Mouse (Mus musculus) MEL (cell line): ENCODE data around the gene Dcn. TPM values are rescaled to one million over a fixed set of nuclear protein-coding genes. Genes with fewer than 3 reads are reported as not detected.

Source experiments
- DNase-seq: peaks from one replicate; pipeline ENCODE4 v3.0.0; 2011; ENCODE audit warnings: low read depth, low spot score
- H3K27ac ChIP-seq: 2 replicates; pipeline ENCODE4 v1.5.1; 2012; ENCODE audit warnings: low read depth, mild to moderate bottlenecking, control low read depth, low read length, moderate library complexity; ENCODE audit not compliant: control insufficient read depth
- H3K27me3 ChIP-seq, 2 experiments: fragments of 150-350 bp in 1 of 2; sonication (generic) in 1 of 2; 2 replicates each; pipeline ENCODE4 v1.6.1; 2012; ENCODE audit warnings: low read length in 2 of 2, mild to moderate bottlenecking in 2 of 2, improper control_type of control experiment in 1 of 2, moderate library complexity in 1 of 2; ENCODE audit not compliant: insufficient read depth in 2 of 2, control insufficient read depth in 1 of 2
- H3K36me3 ChIP-seq, 2 experiments: 2 replicates each; pipeline ENCODE4 v1.6.1; 2012 to 2014; ENCODE audit warnings: low read length in 2 of 2, improper control_type of control experiment in 1 of 2, inconsistent platforms in 1 of 2, mild to moderate bottlenecking in 1 of 2; ENCODE audit not compliant: insufficient read depth in 2 of 2, control insufficient read depth in 1 of 2
- H3K4me1 ChIP-seq, 2 experiments: fragments of 150-350 bp in 1 of 2; sonication (generic) in 1 of 2; 2 replicates each; pipeline ENCODE4 v1.6.1; 2012; ENCODE audit warnings: low read length in 2 of 2, improper control_type of control experiment in 1 of 2, mild to moderate bottlenecking in 1 of 2; ENCODE audit not compliant: insufficient read depth in 2 of 2, control insufficient read depth in 1 of 2
- H3K4me3 ChIP-seq, 2 experiments: fragments of 150-350 bp in 1 of 2; sonication (generic) in 1 of 2; 2 replicates each; pipeline ENCODE4 v1.5.1; 2012; ENCODE audit warnings: low read depth in 2 of 2, low read length in 2 of 2, mild to moderate bottlenecking in 2 of 2, moderate library complexity in 2 of 2, control low read depth in 1 of 2, improper control_type of control experiment in 1 of 2; ENCODE audit not compliant: control insufficient read depth in 1 of 2, insufficient read depth in 1 of 2
- H3K79me2 ChIP-seq: 2 replicates; pipeline ENCODE4 v1.6.1; 2012; ENCODE audit warnings: mild to moderate bottlenecking, low read length, moderate library complexity; ENCODE audit not compliant: control insufficient read depth, poor library complexity, insufficient read depth
- H3K9ac ChIP-seq: 2 replicates; pipeline ENCODE4 v1.6.1; 2012; ENCODE audit warnings: low read depth, mild to moderate bottlenecking, control low read depth, low read length, moderate library complexity; ENCODE audit not compliant: control insufficient read depth, poor library complexity, severe bottlenecking
- H3K9me3 ChIP-seq: fragments of 150-350 bp; sonication (generic); replicated peaks from 2 replicates; pipeline ENCODE4 v1.6.1; 2012; ENCODE audit warnings: mild to moderate bottlenecking, low read length, improper control_type of control experiment, moderate library complexity; ENCODE audit not compliant: insufficient read depth
- CHD1 ChIP-seq: IDR thresholded peaks from 2 replicates; pipeline ENCODE4 v1.6.1; 2012; ENCODE audit warnings: low read depth, mild to moderate bottlenecking, inconsistent platforms, low read length, improper control_type of control experiment
- E2F4 ChIP-seq: IDR thresholded peaks from 2 replicates; pipeline ENCODE4 v1.6.1; 2011; ENCODE audit warnings: low read depth, low read length, improper control_type of control experiment, borderline replicate concordance
- EP300 ChIP-seq, 2 experiments: IDR thresholded peaks; 2 replicates each; pipeline ENCODE4 v1.6.1; 2011; ENCODE audit warnings: improper control_type of control experiment in 2 of 2, low read length in 2 of 2, low read depth in 1 of 2, mild to moderate bottlenecking in 1 of 2
- ETS1 ChIP-seq: IDR thresholded peaks from 2 replicates; pipeline ENCODE4 v1.6.1; 2012; ENCODE audit warnings: low read depth, mild to moderate bottlenecking, inconsistent platforms, low read length, improper control_type of control experiment, moderate library complexity
- GABPA ChIP-seq: IDR thresholded peaks from 2 replicates; pipeline ENCODE4 v1.6.1; 2012; ENCODE audit warnings: low read depth, mild to moderate bottlenecking, inconsistent platforms, low read length, improper control_type of control experiment, moderate library complexity
- GATA1 ChIP-seq: IDR thresholded peaks from 2 replicates; pipeline ENCODE4 v1.6.1; 2011; ENCODE audit warnings: low read depth, low read length, improper control_type of control experiment
- HCFC1 ChIP-seq: IDR thresholded peaks from 2 replicates; pipeline ENCODE4 v1.6.1; 2012; ENCODE audit warnings: low read depth, mild to moderate bottlenecking, inconsistent platforms, low read length, improper control_type of control experiment, moderate library complexity
- JUND ChIP-seq: IDR thresholded peaks from 2 replicates; pipeline ENCODE4 v1.6.1; 2011; ENCODE audit warnings: low read depth, mild to moderate bottlenecking, improper control_type of control experiment, low read length
- KAT2A ChIP-seq: conservative IDR thresholded peaks from 2 replicates; pipeline ENCODE4 v1.6.1; 2012; ENCODE audit warnings: low read depth, low read length, improper control_type of control experiment, inconsistent platforms
- MAX ChIP-seq: IDR thresholded peaks from 2 replicates; pipeline ENCODE4 v1.6.1; 2011; ENCODE audit warnings: low read length, improper control_type of control experiment
- MAZ ChIP-seq: IDR thresholded peaks from 2 replicates; pipeline ENCODE4 v1.6.1; 2012; ENCODE audit warnings: low read depth, mild to moderate bottlenecking, inconsistent platforms, low read length, improper control_type of control experiment
- MEF2A ChIP-seq: IDR thresholded peaks from 2 replicates; pipeline ENCODE4 v1.6.1; 2014; ENCODE audit warnings: low read depth, mild to moderate bottlenecking, inconsistent platforms, low read length, improper control_type of control experiment; ENCODE audit not compliant: poor library complexity, insufficient replicate concordance, severe bottlenecking; ENCODE audit errors: extremely low read depth
- MYB ChIP-seq: IDR thresholded peaks from 2 replicates; pipeline ENCODE4 v1.6.1; 2011; ENCODE audit warnings: mild to moderate bottlenecking, low read depth, low read length, improper control_type of control experiment
- NELFE ChIP-seq: IDR thresholded peaks from 2 replicates; pipeline ENCODE4 v1.6.1; 2011; ENCODE audit warnings: low read depth, low read length, improper control_type of control experiment
- NRF1 ChIP-seq: IDR thresholded peaks from 2 replicates; pipeline ENCODE4 v1.6.1; 2014; ENCODE audit warnings: low read depth, mild to moderate bottlenecking, inconsistent platforms, low read length, improper control_type of control experiment, moderate library complexity; ENCODE audit not compliant: poor library complexity, insufficient read depth, severe bottlenecking
- POLR2AphosphoS2 ChIP-seq: IDR thresholded peaks from 2 replicates; pipeline ENCODE4 v1.6.1; 2011; ENCODE audit warnings: low read length, improper control_type of control experiment
- RAD21 ChIP-seq: IDR thresholded peaks from 2 replicates; pipeline ENCODE4 v1.6.1; 2011; ENCODE audit warnings: mild to moderate bottlenecking, low read depth, low read length, improper control_type of control experiment
- RCOR1 ChIP-seq: IDR thresholded peaks from 2 replicates; pipeline ENCODE4 v1.6.1; 2012; ENCODE audit warnings: low read depth, mild to moderate bottlenecking, inconsistent platforms, low read length, improper control_type of control experiment
- SIN3A ChIP-seq: IDR thresholded peaks from 2 replicates; pipeline ENCODE4 v1.6.1; 2012; ENCODE audit warnings: low read length, improper control_type of control experiment, inconsistent platforms
- SMC3 ChIP-seq: IDR thresholded peaks from 2 replicates; pipeline ENCODE4 v1.6.1; 2011; ENCODE audit warnings: low read depth, low read length, improper control_type of control experiment
- TAL1 ChIP-seq: IDR thresholded peaks from 2 replicates; pipeline ENCODE4 v1.6.1; 2012; ENCODE audit warnings: mild to moderate bottlenecking, inconsistent platforms, low read length, moderate library complexity, mixed read lengths
- TBP ChIP-seq: IDR thresholded peaks from 2 replicates; pipeline ENCODE4 v1.8.0; 2011; ENCODE audit warnings: low read depth, low read length, improper control_type of control experiment
- TCF12 ChIP-seq: IDR thresholded peaks from 2 replicates; pipeline ENCODE4 v1.6.1; 2014; ENCODE audit warnings: low read depth, mild to moderate bottlenecking, inconsistent platforms, low read length, improper control_type of control experiment, moderate library complexity
- USF1 ChIP-seq: IDR thresholded peaks from 2 replicates; pipeline ENCODE4 v1.6.1; 2014; ENCODE audit warnings: low read depth, mild to moderate bottlenecking, inconsistent platforms, low read length, improper control_type of control experiment, moderate library complexity
- USF2 ChIP-seq, 2 experiments: IDR thresholded peaks; 2 replicates each; pipeline ENCODE4 v1.6.1; 2011 to 2012; ENCODE audit warnings: improper control_type of control experiment in 2 of 2, low read length in 2 of 2, borderline replicate concordance in 1 of 2, inconsistent platforms in 1 of 2, low read depth in 1 of 2, mild to moderate bottlenecking in 1 of 2; ENCODE audit not compliant: insufficient read depth in 1 of 2
- ZNF384 ChIP-seq: IDR thresholded peaks from 2 replicates; pipeline ENCODE4 v1.6.1; 2012; ENCODE audit warnings: low read depth, mild to moderate bottlenecking, inconsistent platforms, low read length, improper control_type of control experiment
- polyA plus RNA-seq, 2 experiments: library from polyadenylated mRNA; stranded (reverse) in 1 of 2; unstranded in 1 of 2; fragments of >175 nt in 1 of 2; fragments of >200 nt in 1 of 2; gene quantifications; 2 replicates each; pipeline versions ENCODE4 v1.2.1 to v1.2.4; 2012; ENCODE audit warnings: low replicate concordance in 2 of 2, low read depth in 1 of 2; ENCODE audit not compliant: insufficient read length in 2 of 2, insufficient read depth in 1 of 2, missing spikeins in 1 of 2
- total RNA-seq: library from RNA; depleted of rRNA; stranded (reverse); fragments of 300-350 nt; gene quantifications from 2 replicates; pipeline ENCODE4 v1.2.3, GENCODE M21; 2012

Gene Dcn
- total and polyA plus RNA-seq, 3 experiments, result not detected

- Histone ChIP-seq H3K27ac (no peak overlapping the region), H3K9me3 (no peaks in the 10 kb centered on the region), H3K27me3 (no peaks in the 10 kb centered on the region)
These were observed 37.1 kb upstream of the Dcn start for GRCm38 (mm10) chr10:97442300-97442699.

GRCm38 (mm10) chr10:97446486-97446885 is 32.9 kb upstream of the Dcn start:
- H3K27me3 ChIP-seq, result no peaks in the 10 kb centered on the region
- H3K79me2 ChIP-seq, result no peaks in the 10 kb centered on the region
- no peak overlapping the region for H3K4me3 ChIP-seq
- DNase-seq, result no peak
- H3K4me1 ChIP-seq, result no peaks in the 10 kb centered on the region
- no peak overlapping the region for H3K9ac ChIP-seq
- H3K9me3 ChIP-seq, result no peaks in the 10 kb centered on the region
- no peaks in the 10 kb centered on the region for H3K36me3 ChIP-seq
- no peak for TF ChIP-seq MAX
- no peak for TF ChIP-seq SMC3
- no peak for TF ChIP-seq MYB
- TF ChIP-seq TCF12, result no peak
- TF ChIP-seq JUND, result no peak
- no peak for TF ChIP-seq TAL1
- TF ChIP-seq GATA1, result no peak
- no peak for TF ChIP-seq USF2 (IDR thresholded peaks at IDR 0.05; ENCODE audit: borderline replicate concordance in 1 of 2, insufficient read depth in 1 of 2, low read depth in 1 of 2, low read length in 2 of 2)
- TF ChIP-seq KAT2A, result no peak
- TF ChIP-seq SIN3A, result no peak
- TF ChIP-seq MEF2A, result no peak
- TF ChIP-seq RCOR1, result no peak
- TF ChIP-seq ZNF384, result no peak
- no peak for TF ChIP-seq GABPA
- TF ChIP-seq MAZ, result no peak
- no peak for TF ChIP-seq NELFE
- TF ChIP-seq USF1, result no peak
- TF ChIP-seq E2F4, result no peak
- no peak for TF ChIP-seq EP300 (IDR thresholded peaks at IDR 0.05; ENCODE audit: low read depth in 1 of 2, low read length in 2 of 2)
- TF ChIP-seq CHD1, result no peak
- no peak overlapping the region for H3K27ac ChIP-seq

More at GRCm38 (mm10) chr10:97442300-97442699, 37.1 kb upstream of the Dcn start:
- Histone ChIP-seq H3K4me1 (no peaks in the 10 kb centered on the region), H3K9ac (no peak overlapping the region), H3K36me3 (no peaks in the 10 kb centered on the region), H3K79me2 (no peaks in the 10 kb centered on the region), H3K4me3 (no peak overlapping the region)
- DNase-seq, result no peak
- TF ChIP-seq ETS1 (no peak), SIN3A (no peak), TCF12 (no peak), RAD21 (no peak), POLR2AphosphoS2 (no peak), HCFC1 (no peak), NRF1 (no peak), TBP (no peak)
